Mouse (Mus musculus) heart, postnatal 0 days (tissue): Measurements from ENCODE around the gene Gpx7.

Experiments
- CTCF ChIP-seq: IDR thresholded peaks from 2 replicates; pipeline ENCODE4 v1.5.1; 2016; ENCODE audit warnings: antibody characterized with exemption, control low read depth, low read depth
- EP300 ChIP-seq: IDR thresholded peaks from 2 replicates; pipeline ENCODE4 v1.6.1; 2016; ENCODE audit warnings: antibody characterized with exemption, low read depth

- TF ChIP-seq CTCF = no peak
- TF ChIP-seq EP300 = no peak
Measured at GRCm38 (mm10) chr4:108405766-108406137, 1.0 kb downstream of the Gpx7 start.
